Mouse (Mus musculus): ENCODE results near the gene Deup1. TPM values are rescaled to one million over a fixed set of nuclear protein-coding genes. Genes with fewer than 3 reads are reported as not detected.

Deup1 gene
- total RNA-seq, 1 experiment from 2014 or later, result not detected

DNA sequence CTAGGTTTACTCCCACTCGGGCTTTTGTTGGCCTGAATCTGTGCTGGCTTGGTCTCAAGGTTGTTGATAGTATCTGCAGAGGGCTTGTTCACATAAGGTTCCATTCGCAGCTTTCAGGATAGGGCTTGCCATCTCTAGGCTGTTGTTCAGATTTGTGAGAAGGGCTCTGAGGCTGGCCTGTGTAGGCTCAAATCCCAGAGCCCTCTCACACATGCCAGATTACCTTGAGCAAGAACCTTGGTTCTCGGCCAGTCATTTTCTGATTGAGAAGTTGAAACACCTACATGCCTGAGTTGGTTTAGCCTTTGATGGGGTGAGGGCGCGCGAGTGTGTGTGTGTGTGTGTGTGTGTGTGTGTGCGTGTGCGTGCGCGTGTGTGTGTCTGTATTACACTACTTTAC is 105.4 kb downstream of the Deup1 start:
- no peak for ATAC-seq (replicated peaks in 1 of 2; ENCODE audit: insufficient read depth in 1 of 2, low FRiP score in 2 of 2, low TSS enrichment in 1 of 2, low read depth in 1 of 2, poor library complexity in 2 of 2, severe bottlenecking in 2 of 2)

DNA sequence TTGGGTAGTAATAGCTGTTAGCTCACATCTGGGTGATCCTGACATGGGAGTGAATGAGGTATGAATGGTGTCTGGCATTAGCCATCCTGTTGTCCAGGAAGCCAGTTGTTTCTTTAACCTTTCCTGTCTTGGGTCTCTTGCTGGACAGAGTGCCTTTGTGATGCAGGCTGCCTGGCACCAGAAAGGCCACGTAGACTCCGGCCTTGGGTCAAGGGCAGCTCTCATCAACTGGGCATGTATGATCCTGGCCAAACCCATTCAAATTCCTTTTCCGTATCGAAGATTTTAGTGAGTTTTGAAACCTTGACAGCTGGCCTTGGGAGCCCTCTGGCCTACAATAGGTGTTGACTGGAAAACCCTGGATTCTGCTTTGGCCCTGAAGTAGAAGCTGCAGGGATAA is 109.8 kb downstream of the Deup1 start:
- ATAC-seq (replicated peaks in 1 of 2; ENCODE audit: insufficient read depth in 1 of 2, low FRiP score in 2 of 2, low TSS enrichment in 1 of 2, low read depth in 1 of 2, poor library complexity in 2 of 2, severe bottlenecking in 2 of 2), result no peak

DNA sequence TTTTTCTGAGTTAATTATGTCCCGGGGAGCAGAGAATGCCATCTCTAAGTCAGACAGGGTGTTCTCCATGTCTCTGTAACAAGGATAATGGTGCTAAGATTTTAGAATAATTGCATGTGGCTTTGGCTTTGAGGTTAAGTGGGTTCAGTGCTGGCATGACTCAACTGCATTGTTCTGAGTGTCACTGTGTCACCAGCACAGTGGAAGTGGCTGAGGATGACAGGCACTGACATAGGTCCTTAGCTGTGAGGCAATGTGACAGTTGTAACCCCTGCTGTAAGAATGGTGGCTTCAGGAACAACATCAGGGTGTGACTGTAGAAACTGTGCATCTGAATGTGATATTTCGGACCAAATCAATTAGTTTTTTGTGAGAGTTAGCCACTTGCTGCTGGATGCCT is 111.7 kb downstream of the Deup1 start:
- peak in 1 of 2 experiments; percentile 51; a peak in 1 of 4 replicates for ATAC-seq (replicated peaks in 1 of 2; ENCODE audit: insufficient read depth in 1 of 2, low FRiP score in 2 of 2, low TSS enrichment in 1 of 2, low read depth in 1 of 2, poor library complexity in 2 of 2, severe bottlenecking in 2 of 2)

DNA sequence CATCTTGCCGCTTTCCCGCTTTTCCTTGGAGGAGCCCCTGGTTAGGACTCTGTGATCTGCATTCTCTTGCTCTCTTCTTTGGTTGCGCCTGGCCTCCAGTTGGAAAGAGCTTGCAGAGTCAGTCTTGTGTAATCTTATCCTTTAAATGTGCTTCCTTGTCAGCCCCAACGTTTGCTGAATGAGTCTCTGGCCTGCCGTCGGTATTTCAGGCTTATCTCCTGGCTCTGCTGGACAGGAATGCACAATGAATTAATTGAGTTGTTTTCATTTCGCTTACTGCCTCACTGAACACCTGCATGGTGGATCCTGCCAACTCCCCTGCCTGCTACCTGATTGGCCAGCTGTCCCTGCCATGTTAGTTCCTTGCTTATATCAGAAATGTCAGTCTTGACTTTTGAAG is 114.8 kb downstream of the Deup1 start:
- no peak for ATAC-seq (replicated peaks in 1 of 2; ENCODE audit: insufficient read depth in 1 of 2, low FRiP score in 2 of 2, low TSS enrichment in 1 of 2, low read depth in 1 of 2, poor library complexity in 2 of 2, severe bottlenecking in 2 of 2)

DNA sequence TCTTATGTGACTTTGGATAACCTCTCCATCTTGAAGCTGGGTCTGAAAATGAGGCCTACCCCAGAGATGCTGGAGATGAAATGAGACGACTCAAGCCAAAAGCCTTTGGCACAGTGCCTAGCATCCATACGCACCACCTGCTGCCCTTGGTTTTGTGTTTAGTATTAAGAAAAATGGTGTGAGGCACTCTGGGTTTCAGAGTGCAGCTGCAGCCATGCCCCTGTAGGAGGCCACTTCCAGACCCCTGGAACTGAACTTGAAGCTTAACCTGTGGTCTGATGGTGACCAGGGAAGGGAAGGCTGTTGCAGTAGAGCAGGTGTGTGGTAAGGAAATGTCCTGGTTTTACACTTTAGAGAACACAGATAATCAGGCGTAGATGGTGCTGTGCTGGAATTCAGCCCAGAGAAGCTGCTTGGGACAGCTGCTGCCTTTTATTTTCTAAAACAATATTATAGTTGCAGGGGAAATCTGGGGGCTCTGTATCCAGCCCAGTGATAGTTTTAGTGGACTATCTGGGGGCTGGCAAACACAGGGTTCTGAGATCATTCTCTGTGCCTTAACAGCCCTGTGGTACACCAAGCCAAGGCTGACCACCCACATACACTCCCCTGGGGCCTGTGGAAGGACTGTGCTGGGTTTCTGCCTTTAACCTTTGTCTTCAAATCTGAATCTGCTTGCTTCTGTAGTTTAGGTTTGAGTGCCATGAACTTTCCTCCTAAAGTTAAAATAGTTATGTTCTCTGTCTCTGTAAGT is 117.0 kb downstream of the Deup1 start:
- ATAC-seq (replicated peaks in 1 of 2; ENCODE audit: insufficient read depth in 1 of 2, low FRiP score in 2 of 2, low TSS enrichment in 1 of 2, low read depth in 1 of 2, poor library complexity in 2 of 2, severe bottlenecking in 2 of 2), result no peak

Other genes with a start within 250 kb of the Deup1 start
- 9.8 and 15.5 TPM in 2 replicates for gene Smco4, start 134.5 kb downstream of the Deup1 start, total RNA-seq (2017)
- 7.3 and 8.9 TPM in 2 replicates for gene Slc36a4, start 81.8 kb upstream of the Deup1 start, total RNA-seq (2017)
- not detected in 2 replicates for gene Mtnr1b, start 246.6 kb upstream of the Deup1 start, total RNA-seq (2017)

Data from hematopoietic stem cell, adult 5-6 weeks (primary cell).